Mouse (Mus musculus): ENCODE measurements at regions not wholly inside any gene's neighbourhood (a gene's known extent, or its start where the extent isn't known, plus 50 kb on each side); places are given as distances from the start of the nearest gene placed in this dataset.

GRCm38 (mm10) chr15:59231703-59232102 is 342.6 kb downstream of the Gm49356 start:
- POLR2A ChIA-PET = interaction anchor here in 1 of 4 experiments (0.8 to 1.6 kb wide), 2 partner anchors 28 to 303 kb away, joined by 3 to 4 read pairs; no protein-coding TSS in a partner anchor

GRCm38 (mm10) chr15:59232290-59232689 is 343.2 kb downstream of the Gm49356 start:
- CTCF ChIA-PET = no interaction called here
- POLR2A ChIA-PET = interaction anchor here in 1 of 4 experiments (0.8 to 1.6 kb wide), 2 partner anchors 29 to 303 kb away, joined by 3 to 4 read pairs; no protein-coding TSS in a partner anchor

More at GRCm38 (mm10) chr15:59231703-59232102, 342.6 kb downstream of the Gm49356 start:
- CTCF ChIA-PET = no interaction called here

- POLR2A ChIA-PET = no interaction called here
- CTCF ChIA-PET = no interaction called here
These were observed 348.5 kb downstream of the Gm49356 start for GRCm38 (mm10) chr15:59237446-59238161.

GRCm38 (mm10) chr15:59241752-59242151 is 352.7 kb downstream of the Gm49356 start:
- POLR2A ChIA-PET = no interaction called here

GRCm38 (mm10) chr15:59245927-59246649 is 357.0 kb downstream of the Gm49356 start:
- ChIA-PET CTCF (no interaction called here), POLR2A (interaction anchor here in 1 of 4 experiments (1.3 to 1.4 kb wide), 2 partner anchors 12 to 126 kb away, joined by 3 read pairs; no protein-coding TSS in a partner anchor)

More at GRCm38 (mm10) chr15:59241752-59242151, 352.7 kb downstream of the Gm49356 start:
- CTCF ChIA-PET = no interaction called here

- POLR2A ChIA-PET = interaction anchor here in 1 of 4 experiments (0.7 kb wide), 1 partner anchor 87 kb away, joined by 3 read pairs; no protein-coding TSS in a partner anchor
- CTCF ChIA-PET = interaction anchor here in 1 of 4 experiments (0.6 kb wide), 1 partner anchor 255 kb away, joined by 14 read pairs; no protein-coding TSS in a partner anchor
These were observed 359.6 kb downstream of the Gm49356 start for GRCm38 (mm10) chr15:59248477-59249260.

GRCm38 (mm10) chr15:59261380-59261779 is 372.3 kb downstream of the Gm49356 start:
- POLR2A ChIA-PET = no interaction called here

GRCm38 (mm10) chr15:59262380-59262779 is 373.3 kb downstream of the Gm49356 start:
- ChIA-PET POLR2A (no interaction called here), CTCF (no interaction called here)

More at GRCm38 (mm10) chr15:59261380-59261779, 372.3 kb downstream of the Gm49356 start:
- CTCF ChIA-PET = no interaction called here

GRCm38 (mm10) chr15:59263433-59264328 is 374.6 kb downstream of the Gm49356 start:
- ChIA-PET CTCF (no interaction called here), POLR2A (interaction anchor here in 1 of 4 experiments (2.1 kb wide), 1 partner anchor 12 kb away, joined by 4 read pairs; no protein-coding TSS in a partner anchor)

All from embryonic stem cell, embryonic (primary cell).